Mouse (Mus musculus) adrenal gland, postnatal 14 days (tissue): ENCODE measurements around the gene Mesp2. TPM values are rescaled to one million over a fixed set of nuclear protein-coding genes. Genes with fewer than 3 reads are reported as not detected.
A peak's percentile ranks its signal among the peaks of the same experiment; 100 is the strongest.

Source experiments
- DNase-seq: peaks from one replicate; pipeline ENCODE4 v3.0.0; 2021; ENCODE audit warnings: mixed read lengths
- total RNA-seq: library from RNA; stranded (reverse); gene quantifications from 2 replicates; pipeline ENCODE4 v1.2.3, GENCODE M21; 2021

The Mesp2 gene
- total RNA-seq, 1 experiment from 2014 or later, result 0.67 TPM

DNA sequence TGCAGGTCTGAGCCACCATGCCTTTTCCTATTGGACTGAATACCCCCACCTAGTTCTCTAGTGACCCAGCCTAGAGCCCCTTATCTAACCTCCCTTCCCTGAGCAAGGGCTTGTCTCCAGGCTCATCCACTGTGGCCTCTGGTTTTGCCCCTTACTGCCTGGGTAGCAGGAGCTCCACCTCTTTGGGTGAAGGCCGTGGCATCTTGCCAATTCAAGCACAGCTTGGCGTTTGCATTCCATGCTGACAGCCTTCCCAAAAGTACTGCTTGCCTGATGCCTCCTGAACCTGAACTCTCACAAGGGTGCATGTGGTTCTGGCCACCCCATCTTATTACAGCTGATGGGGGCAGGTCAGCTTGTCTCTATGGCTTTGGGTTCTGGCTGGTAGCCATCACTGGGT lies 6.6 kb upstream of the Mesp2 start:
- peak; percentile 85 for DNase-seq

DNA sequence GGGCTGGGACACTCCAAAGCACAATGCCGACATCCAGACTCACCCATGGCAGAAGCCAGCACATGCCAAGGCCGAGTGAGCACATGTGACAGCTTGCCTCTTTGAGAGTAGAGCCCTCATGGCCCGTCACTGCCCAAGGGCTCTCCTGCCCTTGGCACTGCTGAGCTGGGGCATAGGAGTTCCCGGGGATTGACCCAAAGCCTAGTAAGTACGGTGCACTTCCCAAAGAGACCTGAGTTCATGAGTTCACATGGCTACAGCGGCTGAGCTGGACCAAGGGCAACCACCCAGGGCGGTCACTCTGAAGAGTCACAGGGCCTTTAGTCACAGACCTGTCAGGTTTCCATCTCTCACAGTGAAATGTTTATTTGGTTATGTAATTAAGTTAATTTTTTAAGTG lies 2.0 kb upstream of the Mesp2 start:
- peak; percentile 63 for DNase-seq

DNA sequence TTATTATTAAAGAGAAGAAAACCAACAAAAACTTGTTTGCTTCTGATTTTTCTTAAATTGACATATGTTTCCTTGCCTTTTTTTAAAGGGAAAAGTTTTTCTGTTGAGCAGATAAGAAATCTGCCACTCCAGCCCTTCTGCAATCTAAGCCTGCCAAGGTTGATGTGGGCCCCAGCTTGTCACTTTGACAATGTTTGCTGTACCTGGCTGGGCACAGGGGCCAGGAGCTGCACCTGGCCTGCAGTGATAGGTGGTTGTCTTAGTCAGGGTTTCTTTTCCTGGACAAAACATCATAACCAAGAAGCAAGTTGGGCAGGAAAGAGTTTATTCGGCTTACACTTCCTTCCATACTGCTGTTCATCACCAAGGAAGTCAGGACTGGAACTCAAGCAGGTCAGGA lies 2.9 kb downstream of the Mesp2 start:
- DNase-seq, result no peak

DNA sequence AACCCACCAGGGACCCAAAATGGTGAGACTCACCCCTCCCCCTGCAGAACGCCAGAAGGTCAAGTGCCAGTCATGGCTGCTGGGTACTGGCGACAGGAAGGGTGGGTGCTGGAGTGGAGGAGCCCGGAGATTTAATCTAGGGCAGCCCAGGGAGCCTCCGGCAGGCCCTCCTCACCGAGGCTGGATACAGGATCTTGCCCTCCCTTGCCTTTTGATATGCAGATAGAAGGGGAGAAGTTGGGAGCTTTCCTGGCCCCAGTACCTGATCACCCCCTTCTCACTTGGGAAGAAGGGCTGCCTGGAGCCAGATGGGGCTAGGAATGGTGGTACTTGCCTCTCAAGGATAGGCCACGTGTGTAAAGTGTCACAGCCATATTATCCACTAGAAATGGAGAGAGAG lies 7.8 kb downstream of the Mesp2 start:
- DNase-seq, result no peak

DNA sequence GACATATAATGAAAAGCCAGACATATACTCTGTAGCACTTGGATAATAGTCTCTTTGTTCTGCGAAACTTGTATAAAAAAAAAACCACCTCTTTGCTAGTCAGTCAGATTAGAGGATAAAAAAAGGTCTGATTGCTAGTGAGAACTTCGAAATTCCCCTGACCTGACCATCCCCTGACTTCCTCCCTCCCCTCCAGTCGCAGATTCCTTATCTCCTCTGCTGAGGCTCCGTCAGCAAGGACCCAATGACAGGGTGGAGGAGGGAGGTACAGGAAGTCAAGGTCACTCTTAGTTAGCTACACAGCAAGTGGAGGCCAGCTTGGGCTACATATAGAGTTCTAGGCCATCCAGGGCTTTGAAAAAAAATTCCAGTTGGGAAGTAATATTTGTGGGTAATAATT lies 9.0 kb downstream of the Mesp2 start:
- DNase-seq, result no peak

DNA sequence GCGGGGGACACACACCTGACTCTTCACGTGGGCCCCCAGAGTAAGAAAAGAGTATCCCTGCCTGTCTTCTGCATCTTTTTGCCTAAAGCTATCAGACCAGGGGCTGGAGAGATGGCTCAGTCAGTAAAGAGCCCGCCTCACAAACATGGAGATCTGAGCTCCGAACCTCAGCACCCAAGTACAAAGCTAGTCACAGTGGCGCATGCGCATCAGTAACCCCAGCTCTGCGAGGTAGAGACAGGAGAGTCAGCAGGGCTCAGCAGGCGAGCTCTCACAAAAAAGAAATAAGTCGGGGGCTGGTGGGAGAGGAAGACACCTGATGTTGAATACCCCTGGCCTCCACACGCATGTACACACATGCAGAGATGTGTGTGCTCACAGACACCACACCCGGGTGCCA lies 9.5 kb downstream of the Mesp2 start:
- no peak for DNase-seq

DNA sequence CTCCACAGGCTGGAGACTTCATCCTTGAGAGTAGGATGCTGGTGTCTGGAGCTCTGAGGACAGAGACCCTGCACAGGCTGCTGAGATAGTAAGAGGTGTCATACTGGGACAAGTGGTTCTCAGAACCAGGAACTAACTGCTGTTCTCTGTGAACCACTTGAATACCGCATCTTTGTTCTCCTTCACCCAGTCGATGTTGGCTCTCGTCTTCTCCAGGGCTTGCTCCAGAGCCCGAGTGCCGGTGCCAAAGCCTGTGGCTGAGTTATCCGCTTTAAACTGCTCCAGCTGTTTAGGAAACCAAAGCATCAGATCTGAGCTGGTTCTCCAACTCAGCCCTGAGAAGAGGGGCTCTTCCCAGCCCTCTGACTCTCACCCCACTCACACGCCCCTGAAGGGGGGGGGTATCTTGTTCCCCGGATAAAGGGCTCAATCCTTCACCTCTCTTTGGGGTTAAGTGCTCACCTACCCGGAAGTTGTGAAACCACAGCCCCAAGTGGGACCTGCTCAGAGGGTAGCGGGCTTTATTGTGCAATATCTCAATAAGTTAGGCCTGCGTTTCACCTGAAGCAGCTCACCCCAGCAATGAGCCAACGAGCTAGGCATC lies 11.7 kb downstream of the Mesp2 start:
- DNase-seq, result no peak

DNA sequence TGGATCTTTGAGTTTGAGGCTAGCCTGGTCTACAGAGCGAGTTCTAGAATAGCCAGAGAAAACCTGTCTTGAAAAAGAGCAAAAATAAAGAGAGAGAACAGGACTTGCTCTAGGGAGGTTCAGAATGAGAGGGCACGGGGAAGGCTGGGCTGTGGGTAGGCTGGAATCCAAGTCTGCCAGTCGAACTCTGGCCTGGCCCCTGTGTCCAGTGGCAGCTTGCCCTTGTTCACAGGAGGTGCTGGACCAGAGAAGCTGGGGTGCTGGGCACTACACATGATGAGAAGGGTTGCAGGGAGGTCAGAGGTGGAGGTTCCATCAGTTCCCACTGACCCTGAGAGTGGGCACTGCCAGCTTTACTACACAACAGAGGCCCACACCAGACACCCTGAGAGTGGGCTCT lies 17.8 kb downstream of the Mesp2 start:
- no peak for DNase-seq

DNA sequence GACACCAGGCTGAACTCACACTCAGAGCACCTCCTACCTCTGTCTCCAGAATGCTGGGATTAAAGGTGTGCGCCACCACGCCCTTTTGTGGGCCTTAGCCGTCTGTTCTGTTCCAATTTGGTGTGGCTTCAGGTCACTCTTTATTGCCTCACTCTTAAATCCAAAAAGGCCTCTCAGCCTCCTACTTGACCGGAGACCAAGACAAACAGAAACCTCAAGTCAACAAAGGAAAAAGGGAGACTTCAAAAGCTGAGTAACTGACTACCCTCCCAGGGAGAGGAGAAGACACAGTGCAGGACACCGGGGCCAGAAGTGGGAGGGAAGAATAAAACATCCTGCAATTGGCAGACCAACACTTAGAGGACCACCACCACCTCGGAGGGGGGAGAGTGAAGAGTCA lies 20.6 kb downstream of the Mesp2 start:
- no peak for DNase-seq

DNA sequence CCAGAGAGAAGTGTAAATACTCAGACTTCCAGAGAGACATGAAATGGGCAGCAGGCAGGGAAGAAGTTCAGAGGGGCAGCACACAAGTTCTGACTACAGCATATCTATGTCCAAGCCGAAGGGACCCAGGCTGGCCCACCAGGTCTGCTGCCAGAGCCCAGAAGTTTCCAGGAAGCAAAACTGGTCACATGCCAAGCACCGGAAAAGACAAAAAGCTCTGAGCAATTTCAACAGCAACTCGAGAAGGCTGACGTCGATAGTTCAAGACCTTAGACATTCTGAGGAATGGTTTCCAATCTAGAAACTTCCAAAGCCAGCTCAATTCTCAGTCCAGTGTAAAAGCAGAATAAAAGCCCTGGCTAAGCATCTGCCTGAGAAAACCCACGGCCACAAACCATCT lies 21.1 kb downstream of the Mesp2 start:
- no peak for DNase-seq

DNA sequence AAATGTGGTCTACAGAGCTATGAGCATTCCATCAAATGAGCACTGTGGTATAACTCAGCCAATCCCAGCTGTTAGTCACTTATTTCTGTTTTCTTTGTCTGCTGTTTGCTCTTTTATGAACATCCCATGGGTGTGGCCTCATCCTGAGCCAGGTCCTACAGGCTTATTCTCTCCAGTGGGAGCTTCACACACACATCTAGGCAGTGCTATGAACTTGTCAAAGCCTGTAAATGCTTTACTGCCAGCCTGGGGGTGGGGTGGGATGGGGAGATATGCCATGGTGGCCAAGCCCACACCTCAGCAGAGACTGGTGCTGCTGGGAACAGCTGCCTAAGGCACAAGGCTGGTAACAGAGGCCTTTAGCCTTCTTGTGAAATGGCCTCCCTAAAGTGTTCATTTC lies 22.5 kb downstream of the Mesp2 start:
- DNase-seq, result no peak

DNA sequence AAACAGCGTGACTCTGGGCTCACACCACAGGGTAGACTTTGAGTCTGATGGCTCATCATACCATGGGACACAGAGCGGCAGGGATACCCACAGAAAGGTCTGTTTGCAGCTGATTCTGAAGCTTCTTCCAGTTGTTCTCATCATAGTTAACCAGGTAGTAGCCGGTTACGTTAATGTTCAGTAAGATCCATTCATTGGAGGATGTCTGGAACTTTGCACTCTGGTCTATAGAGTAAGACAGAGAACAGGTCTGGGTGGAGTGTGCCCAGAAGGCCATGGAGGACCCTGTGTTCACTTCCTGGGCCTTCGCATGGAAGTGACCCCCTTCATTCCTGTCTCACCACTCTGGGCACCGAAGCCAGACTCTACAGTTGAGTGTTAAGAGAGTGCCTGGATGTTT lies 24.7 kb downstream of the Mesp2 start:
- no peak for DNase-seq

DNA sequence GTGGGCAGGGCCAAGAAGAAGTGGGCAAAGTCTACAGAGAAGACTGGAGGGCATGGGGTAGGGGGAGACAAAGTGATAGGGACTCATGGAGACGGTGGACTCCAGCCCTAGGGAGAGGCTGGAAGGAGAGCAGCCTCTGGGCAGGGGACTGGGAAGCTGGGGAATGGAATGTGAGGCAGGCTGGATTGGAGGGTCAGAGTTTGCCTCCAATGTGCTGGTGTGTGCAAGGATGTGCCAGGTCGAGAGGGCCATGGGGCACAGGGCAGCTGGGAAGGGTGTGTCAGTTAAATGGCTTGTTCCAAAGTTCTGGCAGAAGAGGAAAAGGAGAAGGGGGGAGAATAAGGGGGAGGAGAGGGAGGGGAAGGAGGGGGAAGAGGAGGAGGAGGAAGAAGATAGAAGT lies 26.7 kb downstream of the Mesp2 start:
- no peak for DNase-seq

DNA sequence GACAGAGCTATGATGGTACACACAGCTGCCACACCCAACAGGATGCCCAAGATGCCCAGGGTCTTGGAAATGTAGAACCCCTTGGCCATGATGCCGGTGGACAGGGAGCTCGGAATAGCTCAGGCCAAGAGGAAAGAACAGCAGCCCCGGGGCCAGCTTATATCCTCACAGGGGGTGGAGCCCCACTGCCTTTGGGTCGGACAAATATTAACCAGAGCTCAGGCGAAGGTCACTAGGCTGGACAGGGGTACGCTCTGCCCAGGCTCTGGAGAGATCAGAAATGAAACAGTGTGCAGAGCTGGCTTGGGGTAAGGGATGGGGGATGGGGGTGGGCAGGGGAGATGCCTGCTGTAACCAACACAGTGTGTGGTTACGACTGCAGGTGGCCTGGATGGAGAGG lies 31.6 kb downstream of the Mesp2 start:
- DNase-seq, result no peak

DNA sequence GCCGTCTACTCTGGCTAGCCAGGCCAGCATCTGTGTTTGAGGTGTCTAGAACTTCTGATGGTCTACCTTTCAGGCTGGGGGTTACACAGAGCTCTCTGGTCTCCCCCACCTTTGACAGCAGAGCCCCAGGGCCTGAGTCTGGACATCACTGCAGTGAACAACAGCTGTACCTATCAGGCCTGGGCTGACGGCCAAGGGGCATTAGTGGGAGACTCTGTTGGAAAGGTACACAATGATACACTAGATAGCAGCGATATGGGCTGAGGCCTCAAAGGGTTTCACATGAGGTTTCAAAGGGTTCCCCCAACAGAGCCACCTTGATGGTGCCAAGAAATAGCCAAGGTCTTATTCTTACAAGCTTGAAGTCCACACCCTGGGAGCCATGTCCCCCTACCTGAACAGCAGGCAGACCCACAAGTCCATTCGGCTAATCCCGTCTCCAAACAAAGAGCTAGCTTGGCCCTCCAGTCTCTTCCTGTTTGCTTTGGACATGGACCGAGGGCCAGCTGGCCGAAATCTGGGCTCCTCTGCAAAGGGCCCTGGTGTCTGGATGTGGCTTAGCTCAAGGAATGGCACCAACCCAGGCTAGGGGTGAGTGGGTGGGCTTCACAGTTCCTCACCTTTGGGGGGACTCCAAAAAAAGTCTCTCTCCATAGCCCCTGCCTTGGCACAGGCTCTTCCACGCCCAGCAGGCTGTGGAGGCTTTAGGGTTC lies 33.7 kb downstream of the Mesp2 start:
- DNase-seq, result no peak

DNA sequence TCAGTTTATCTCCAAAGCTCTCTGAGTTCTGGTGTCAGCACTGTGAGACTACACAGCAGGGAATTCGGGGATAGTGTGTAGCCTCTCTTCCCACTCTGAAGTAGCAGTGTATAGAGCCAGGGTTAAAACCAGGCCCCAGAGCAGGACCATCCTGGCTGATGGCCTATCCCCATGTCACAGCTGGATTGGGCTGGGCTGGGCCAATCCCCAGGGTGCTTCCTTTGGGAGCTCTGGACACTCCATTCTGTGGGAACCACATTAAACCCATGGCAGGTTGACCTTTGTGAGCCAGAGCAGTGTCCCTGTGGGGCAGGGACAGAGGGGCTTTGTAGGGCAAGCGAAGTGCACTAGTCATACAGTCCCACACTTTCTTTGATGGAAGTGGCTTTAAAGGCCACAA lies 35.8 kb downstream of the Mesp2 start:
- no peak for DNase-seq

DNA sequence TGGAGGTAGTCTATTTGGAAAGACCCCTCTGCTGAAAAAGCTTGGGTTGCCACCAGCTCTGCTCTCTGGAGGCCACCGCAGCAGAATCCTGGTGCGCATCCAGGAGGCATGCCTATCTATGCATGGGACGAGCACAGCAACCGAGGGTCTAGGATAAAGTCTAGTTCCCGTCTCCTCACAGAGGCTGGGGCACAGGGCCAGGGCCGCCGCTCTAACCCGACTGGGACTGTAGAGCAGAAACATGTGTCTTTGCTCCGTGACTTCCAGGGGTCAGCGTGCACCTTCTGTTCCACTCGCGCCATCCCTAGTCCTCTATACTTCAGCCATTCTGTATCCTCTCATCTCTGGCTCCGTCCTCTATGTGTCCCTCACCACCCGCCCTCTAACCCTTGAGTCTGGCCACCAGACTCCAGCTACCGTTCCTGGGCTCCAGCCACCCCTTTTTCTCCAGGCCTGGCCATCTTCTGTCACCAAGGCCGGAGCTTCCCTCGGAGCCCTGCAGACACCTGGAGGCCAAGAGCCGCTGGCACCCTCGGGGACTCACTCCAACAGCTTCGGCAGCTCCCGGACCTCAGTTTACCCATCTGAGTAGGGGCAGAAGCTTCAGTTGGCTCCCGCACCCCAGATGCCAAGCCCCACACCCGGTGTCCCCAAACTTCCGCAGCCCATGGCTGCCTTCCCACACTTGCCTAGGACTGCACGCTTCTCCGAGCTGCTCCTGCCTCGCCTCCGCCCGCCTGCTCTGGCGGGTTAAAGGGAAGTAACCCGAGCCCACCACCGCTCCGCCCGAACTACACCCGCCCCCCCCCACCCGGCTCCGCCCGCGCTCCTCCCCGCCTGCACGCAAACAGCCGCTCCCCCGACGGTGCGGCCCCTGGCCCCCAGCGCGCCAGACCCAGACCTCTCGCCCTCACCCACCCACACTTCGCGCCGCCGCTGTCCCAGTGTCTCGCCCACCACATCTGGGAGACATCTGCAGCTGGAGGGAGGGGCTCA lies 37.2 kb downstream of the Mesp2 start:
- DNase-seq, result peak; percentile 34

DNA sequence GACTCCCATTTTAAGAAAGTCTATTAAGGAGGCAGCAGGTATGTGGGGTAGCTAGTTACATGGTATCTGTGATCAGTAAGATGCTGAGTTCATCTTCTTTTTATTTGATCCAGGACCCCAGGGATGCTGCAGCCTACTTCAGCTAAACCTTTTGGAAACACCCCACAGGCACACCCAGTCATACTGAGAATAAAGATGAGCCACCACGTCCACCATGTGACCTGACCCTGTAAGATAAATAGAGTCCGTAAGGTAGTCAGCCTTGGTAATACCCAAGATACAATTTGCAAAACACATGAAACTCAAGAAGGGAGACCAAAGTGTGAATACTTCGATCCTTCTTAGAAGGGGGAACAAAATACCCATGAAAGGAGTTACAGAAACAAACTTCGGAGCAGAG lies 45.8 kb downstream of the Mesp2 start:
- no peak for DNase-seq

DNA sequence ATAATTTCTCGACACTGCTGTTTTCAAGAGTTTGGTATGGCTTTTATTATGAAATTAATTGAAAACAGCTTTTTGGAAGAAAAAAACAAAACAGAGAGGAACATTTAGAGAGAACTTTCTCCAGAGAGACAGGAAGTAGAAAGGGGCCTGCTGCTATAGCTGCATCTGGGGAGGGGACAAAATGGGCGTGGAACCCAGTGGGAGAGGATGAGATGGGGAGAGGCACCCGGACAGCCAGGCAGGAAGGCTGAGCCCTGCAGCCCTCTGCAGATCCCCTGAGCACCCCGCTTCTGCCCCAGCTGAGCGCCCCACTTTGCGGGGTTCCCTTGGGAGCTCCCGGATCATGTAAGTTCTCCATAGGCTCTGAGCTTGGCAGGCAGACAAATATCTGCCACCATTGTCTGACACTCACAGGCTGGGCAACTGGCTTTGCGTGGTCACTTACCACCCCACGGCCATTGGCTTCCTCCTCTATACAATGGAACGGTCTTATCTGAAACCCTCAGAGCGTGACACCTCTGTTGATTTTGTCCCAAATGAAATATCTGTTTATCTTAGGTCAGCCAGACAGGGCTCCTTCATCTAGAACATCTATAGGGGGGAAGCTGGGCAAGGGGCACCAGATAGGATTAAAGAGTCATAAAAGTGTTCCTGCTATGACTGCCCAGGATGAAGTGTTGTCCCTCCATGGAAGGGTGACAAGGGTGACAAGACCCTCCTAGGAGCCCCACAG lies 47.8 kb downstream of the Mesp2 start:
- DNase-seq, result no peak

DNA sequence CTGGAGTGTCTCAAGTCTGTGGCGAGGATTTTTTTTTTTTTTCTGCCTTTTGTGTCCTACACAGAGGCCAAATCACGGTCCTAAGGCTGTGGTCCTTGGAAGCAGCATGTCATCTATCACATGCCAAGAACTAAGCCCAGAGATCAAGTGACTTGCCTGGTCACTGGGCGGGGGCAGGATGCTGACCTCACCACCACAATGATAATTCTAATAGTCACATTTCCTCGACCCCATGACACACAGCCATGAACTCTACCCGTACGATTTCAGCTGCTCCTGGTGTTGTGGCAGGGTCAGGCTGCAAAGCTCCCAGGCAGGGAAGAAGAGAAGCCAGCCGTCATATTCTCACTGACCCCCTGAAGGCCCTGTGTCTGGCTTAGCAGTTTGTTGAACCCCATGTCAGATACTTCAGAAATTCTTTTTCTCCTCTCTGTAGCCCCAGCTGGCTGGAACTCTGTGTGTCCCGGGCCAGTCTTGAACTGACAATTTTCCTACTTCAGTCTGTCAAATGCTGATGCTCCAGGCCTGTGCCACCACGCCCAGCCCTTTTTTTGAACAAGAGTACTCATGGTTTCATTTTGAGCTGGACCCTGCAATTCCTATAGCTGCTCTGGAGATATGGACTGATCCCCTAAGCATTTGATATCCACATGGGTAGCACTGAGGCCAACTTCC lies 48.6 kb downstream of the Mesp2 start:
- DNase-seq, result peak; percentile 32

DNA sequence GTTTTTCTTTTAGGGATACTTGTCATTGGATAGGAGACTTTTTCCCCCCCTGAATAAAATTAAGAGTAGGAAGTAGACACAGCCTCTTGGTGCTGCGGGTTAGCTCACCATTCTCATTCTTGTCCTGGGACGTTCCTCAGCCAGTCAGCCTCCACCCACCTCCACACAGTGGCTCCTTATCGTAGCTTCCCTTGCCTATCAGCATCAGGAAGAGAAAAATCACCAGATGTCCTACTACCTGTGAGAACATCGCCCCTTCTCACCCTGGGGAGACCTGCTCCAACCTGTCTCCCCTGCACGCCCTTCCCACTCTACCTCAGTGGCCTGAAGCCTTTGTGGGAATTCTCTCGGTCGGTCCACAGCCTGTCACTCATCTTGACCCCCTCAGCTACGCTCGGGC lies 50.3 kb downstream of the Mesp2 start, which contains the start of gene Anpep:
Anpep (minus strand) TSS at position 249 of the 400 bp plus-strand sequence.
- no peak for DNase-seq

DNA sequence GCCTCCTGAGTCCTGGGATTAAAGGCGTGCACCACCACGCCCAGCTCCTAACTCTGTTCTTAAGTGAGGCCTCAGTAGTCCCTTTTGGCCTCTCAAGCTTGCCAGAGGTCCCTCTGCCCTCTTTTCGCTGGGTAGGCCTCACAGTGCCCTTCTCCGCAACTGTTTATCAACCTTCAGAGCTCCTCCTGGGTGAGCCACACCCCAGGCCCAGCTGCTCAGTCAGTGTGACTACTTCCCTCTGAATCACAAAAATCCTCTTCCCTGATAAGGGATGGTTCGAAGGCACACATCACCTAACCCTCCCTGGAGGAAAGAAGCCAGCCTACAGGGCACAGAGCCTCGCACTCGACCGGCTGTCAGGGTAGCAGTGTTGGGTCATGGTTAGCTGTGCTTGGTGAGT lies 51.3 kb downstream of the Mesp2 start:
- DNase-seq, result no peak
